Mouse (Mus musculus): ENCODE measurements around the gene Abca7.

Gene Abca7

GRCm38 (mm10) chr10:79974668-79975067 is 21.6 kb upstream of the Abca7 start:
- DNase-seq (ENCODE audit: low spot score), result no peak

GRCm38 (mm10) chr10:79976071-79976721 is 20.1 kb upstream of the Abca7 start:
- no peak for DNase-seq (ENCODE audit: low spot score)

GRCm38 (mm10) chr10:79976722-79977107 is 19.6 kb upstream of the Abca7 start:
- no peak for DNase-seq (ENCODE audit: low spot score)

GRCm38 (mm10) chr10:79977324-79977723 is 19.0 kb upstream of the Abca7 start:
- no peak for DNase-seq (ENCODE audit: low spot score)

- no peak for DNase-seq (ENCODE audit: low spot score)
These were observed 18.2 kb upstream of the Abca7 start for GRCm38 (mm10) chr10:79978061-79978460.

GRCm38 (mm10) chr10:79979401-79980155 is 16.7 kb upstream of the Abca7 start:
- DNase-seq (ENCODE audit: low spot score), result no peak

- DNase-seq (ENCODE audit: low spot score), result no peak
These were observed 13.1 kb upstream of the Abca7 start for GRCm38 (mm10) chr10:79983205-79983604.

- DNase-seq (ENCODE audit: low spot score), result peak; percentile 57
These were observed 12.6 kb upstream of the Abca7 start for GRCm38 (mm10) chr10:79983670-79984069.

- DNase-seq (ENCODE audit: low spot score), result peak; percentile 80
These were observed 12.0 kb upstream of the Abca7 start, which contains the start of gene Tmem259 for GRCm38 (mm10) chr10:79984195-79984816. Gene Tmem259, minus strand, starts transcription at chr10:79984330.

- peak; percentile 80 for DNase-seq (ENCODE audit: low spot score)
These were observed 11.4 kb upstream of the Abca7 start for GRCm38 (mm10) chr10:79984871-79985270.

- DNase-seq (ENCODE audit: low spot score), result peak; percentile 38
These were observed 10.7 kb upstream of the Abca7 start for GRCm38 (mm10) chr10:79985334-79986231.

GRCm38 (mm10) chr10:79986232-79986878 is 9.9 kb upstream of the Abca7 start:
- peak; percentile 54 for DNase-seq (ENCODE audit: low spot score)

GRCm38 (mm10) chr10:79986963-79987362 is 9.3 kb upstream of the Abca7 start:
- DNase-seq (ENCODE audit: low spot score), result peak; percentile 84

- DNase-seq (ENCODE audit: low spot score), result no peak
These were observed 8.4 kb upstream of the Abca7 start for GRCm38 (mm10) chr10:79987771-79988505.

- DNase-seq (ENCODE audit: low spot score), result peak; percentile 61
These were observed 7.6 kb upstream of the Abca7 start, which contains the start of gene Cnn2 for GRCm38 (mm10) chr10:79988506-79989271. Gene Cnn2, plus strand, starts transcription at chr10:79988584.

GRCm38 (mm10) chr10:79989272-79989786 is 7.0 kb upstream of the Abca7 start:
- DNase-seq (ENCODE audit: low spot score), result no peak

- DNase-seq (ENCODE audit: low spot score), result no peak
These were observed 6.4 kb upstream of the Abca7 start for GRCm38 (mm10) chr10:79989870-79990269.

- no peak for DNase-seq (ENCODE audit: low spot score)
These were observed 5.2 kb upstream of the Abca7 start for GRCm38 (mm10) chr10:79991099-79991498.

GRCm38 (mm10) chr10:79991548-79991947 is 4.7 kb upstream of the Abca7 start:
- DNase-seq (ENCODE audit: low spot score), result no peak

All from urinary bladder, postnatal 25 days (tissue).